Mouse (Mus musculus) heart, embryonic 12.5 days (tissue): ENCODE data around the gene Prss16. TPM values are rescaled to one million over a fixed set of nuclear protein-coding genes. Genes with fewer than 3 reads are reported as not detected.

ENCODE experiments used
- ATAC-seq: fragments of 200-750 bp; cut with Nextera tagmentation; 2 replicates; pipeline ENCODE4 v1.8.0; 2017; ENCODE audit warnings: moderate TSS enrichment, moderate library complexity; ENCODE audit not compliant: insufficient number of reproducible peaks, low FRiP score
- H3K27ac ChIP-seq: fragments of 300-500 bp; sonication (generic); 2 replicates; pipeline ENCODE4 v1.5.1; 2016; ENCODE audit warnings: mild to moderate bottlenecking, moderate library complexity; ENCODE audit not compliant: poor library complexity, severe bottlenecking
- H3K27me3 ChIP-seq: fragments of 300-500 bp; sonication (generic); replicated peaks from 2 replicates; pipeline ENCODE4 v1.6.1; 2016; ENCODE audit warnings: mild to moderate bottlenecking, moderate library complexity
- H3K36me3 ChIP-seq: fragments of 300-500 bp; sonication (generic); 2 replicates; pipeline ENCODE4 v1.6.1; 2016; ENCODE audit warnings: mild to moderate bottlenecking, moderate library complexity
- H3K4me1 ChIP-seq: fragments of 300-500 bp; sonication (generic); replicated peaks from 2 replicates; pipeline ENCODE4 v1.6.1; 2016; ENCODE audit warnings: mild to moderate bottlenecking
- H3K4me2 ChIP-seq: fragments of 300-500 bp; sonication (generic); 2 replicates; pipeline ENCODE4 v1.6.1; 2016; ENCODE audit warnings: mild to moderate bottlenecking, moderate library complexity
- H3K4me3 ChIP-seq: fragments of 300-500 bp; sonication (generic); 2 replicates; pipeline ENCODE4 v1.5.1; 2016; ENCODE audit warnings: mild to moderate bottlenecking
- H3K9ac ChIP-seq: fragments of 300-500 bp; sonication (generic); 2 replicates; pipeline ENCODE4 v1.6.1; 2016; ENCODE audit warnings: mild to moderate bottlenecking, moderate library complexity
- H3K9me3 ChIP-seq: fragments of 300-500 bp; sonication (generic); replicated peaks from 2 replicates; pipeline ENCODE4 v1.6.1; 2016; ENCODE audit warnings: mild to moderate bottlenecking, moderate library complexity
- WGBS: fragments of 180-500 bp; shearing (Covaris S2); methylation state at CpG from one replicate; pipeline ENCODE4 v1.1.7; 2016; 5-methylcytosine and 5-hydroxymethylcytosine counted together
- polyA plus RNA-seq: library from polyadenylated mRNA; unstranded; fragments of >200 nt; fragmentation: Nextera tagmentation; extraction: Ambion mirVana; gene quantifications from 2 replicates; pipeline ENCODE4 v1.2.1, GENCODE M21; 2016

The Prss16 gene
- polyA plus RNA-seq = 0.17 and 0.28 TPM in 2 replicates

GRCm38 (mm10) chr13:22009642-22010041 lies at the start of gene Prss16:
Gene Prss16 (minus strand): TSS chr13:22009742.
- ATAC-seq = no peak
- H3K36me3 ChIP-seq = no peaks in the 10 kb centered on the region
- 30% methylated on average over 6 of the region's 7 CpGs for WGBS
- no peaks in the 10 kb centered on the region for H3K9me3 ChIP-seq
- no peak within 1 kb of the TSS for H3K4me2 ChIP-seq
- H3K27me3 ChIP-seq = peaks cover 90% of the 10 kb centered on the region
- H3K4me3 ChIP-seq = no peak within 1 kb of the TSS
- no peak within 1 kb of the TSS for H3K9ac ChIP-seq
- H3K27ac ChIP-seq = no peak within 1 kb of the TSS
- peaks cover 16% of the 10 kb centered on the region; the same call in 1 of the 2 replicates for H3K4me1 ChIP-seq

DNA sequence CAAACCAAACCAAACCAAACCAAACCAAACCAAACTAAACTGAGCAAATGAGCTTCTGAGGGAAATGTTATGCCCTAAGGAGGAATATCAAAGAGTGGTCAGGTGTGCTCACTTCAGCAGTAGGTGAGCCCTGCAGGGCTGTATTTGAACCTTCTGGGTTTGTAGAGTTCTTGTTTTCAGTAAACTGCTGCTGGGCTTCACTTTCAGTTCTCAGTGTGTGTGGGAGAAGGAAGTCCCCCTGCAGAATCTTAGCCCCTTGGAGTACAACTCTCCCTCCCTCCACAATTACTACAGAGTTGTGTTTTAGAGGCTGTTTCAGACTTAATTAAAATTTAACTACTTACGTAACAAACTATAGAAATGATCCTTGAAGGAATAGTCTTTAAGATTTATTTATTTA lies 44.2 kb upstream of the Prss16 start:
- no peak overlapping the region for H3K9ac ChIP-seq
- WGBS = 89% methylated on average over 1 of the region's 1 CpGs
- no peaks in the 10 kb centered on the region for H3K9me3 ChIP-seq
- ATAC-seq = no peak
- H3K27me3 ChIP-seq = no peaks in the 10 kb centered on the region
- 0 out of 2 replicates have a peak, but pooled peaks cover 3% of the 10 kb centered on the region for H3K4me1 ChIP-seq
- H3K4me3 ChIP-seq = no peak overlapping the region
- H3K27ac ChIP-seq = no peak overlapping the region
- H3K4me2 ChIP-seq = no peak overlapping the region
- no peaks in the 10 kb centered on the region for H3K36me3 ChIP-seq

DNA sequence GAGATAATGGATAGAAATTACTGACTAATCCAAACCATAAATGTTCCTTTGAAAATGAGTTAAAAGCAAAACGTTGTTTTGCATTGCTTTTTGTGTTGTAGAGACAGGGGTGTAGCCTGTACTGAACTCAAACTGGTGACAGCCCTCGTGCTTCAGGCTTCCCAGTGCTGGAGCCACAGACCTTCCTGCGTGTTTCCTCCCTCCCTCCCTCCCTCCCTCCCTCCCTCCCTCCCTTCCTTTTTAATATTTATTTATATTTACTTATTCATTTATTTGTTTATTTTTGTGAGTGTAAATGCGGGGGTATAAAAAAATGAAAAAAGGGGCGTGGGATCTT lies 41.9 kb upstream of the Prss16 start:
- Histone ChIP-seq H3K36me3 (no peaks in the 10 kb centered on the region), H3K4me2 (peak overlapping the region; percentile 76), H3K9ac (peak overlapping the region; percentile 66), H3K9me3 (no peaks in the 10 kb centered on the region), H3K4me1 (0 out of 2 replicates have a peak, but pooled peaks cover 3% of the 10 kb centered on the region), H3K27me3 (no peaks in the 10 kb centered on the region), H3K27ac (no peak overlapping the region), H3K4me3 (peak overlapping the region; percentile 62)
- no peak for ATAC-seq
- 8% methylated on average over 5 of the region's 5 CpGs for WGBS

- no peaks in the 10 kb centered on the region for H3K27me3 ChIP-seq
- peak overlapping the region; percentile 80 for H3K27ac ChIP-seq
- peak; percentile 94 for ATAC-seq
- H3K4me1 ChIP-seq = 0 out of 2 replicates have a peak, but pooled peaks cover 3% of the 10 kb centered on the region
- peak overlapping the region; percentile 76 for H3K4me2 ChIP-seq
- H3K36me3 ChIP-seq = no peaks in the 10 kb centered on the region
- peak overlapping the region; percentile 62 for H3K4me3 ChIP-seq
- peak overlapping the region; percentile 66 for H3K9ac ChIP-seq
- H3K9me3 ChIP-seq = no peaks in the 10 kb centered on the region
- under 1% methylated on average over 52 of the region's 52 CpGs for WGBS
Measured at GRCm38 (mm10) chr13:22050591-22051522, 41.3 kb upstream of the Prss16 start.

DNA sequence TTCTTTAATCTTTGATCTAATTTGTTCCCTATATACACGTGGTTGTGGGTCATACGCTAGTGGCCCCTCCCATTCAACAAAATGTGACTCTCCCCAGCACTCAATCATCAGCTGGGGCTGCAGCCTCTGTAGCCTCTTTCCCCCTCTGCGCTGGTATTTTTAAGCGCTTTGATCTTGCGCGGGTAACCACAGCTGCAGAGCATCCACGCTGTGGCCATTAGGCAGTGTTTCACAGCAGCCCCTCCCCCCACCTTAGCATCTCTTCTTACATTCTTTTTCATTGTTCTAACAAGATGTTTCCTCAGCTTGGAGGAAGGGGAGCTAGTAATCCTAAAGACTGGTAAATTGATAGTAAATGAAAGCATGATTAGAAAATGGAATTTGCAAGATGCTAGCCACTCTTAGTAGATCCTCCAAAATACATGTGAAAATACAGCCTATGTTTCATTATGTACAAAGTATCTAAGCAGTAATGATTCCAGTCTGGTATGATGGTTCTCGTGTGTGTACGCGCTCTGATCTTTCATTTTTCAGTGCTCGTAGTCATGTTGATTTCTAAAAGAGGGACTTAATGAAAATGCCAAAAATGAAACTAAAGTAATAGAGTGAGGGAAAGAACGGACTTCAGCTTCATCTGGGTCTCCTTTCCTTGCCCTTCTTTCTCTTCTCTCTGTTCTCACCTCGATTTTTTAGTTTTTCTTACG lies 40.3 kb upstream of the Prss16 start:
- H3K36me3 ChIP-seq = no peaks in the 10 kb centered on the region
- peak overlapping the region; percentile 76 for H3K4me2 ChIP-seq
- H3K9me3 ChIP-seq = no peaks in the 10 kb centered on the region
- WGBS = 2% methylated on average over 14 of the region's 14 CpGs
- 0 out of 2 replicates have a peak, but pooled peaks cover 3% of the 10 kb centered on the region for H3K4me1 ChIP-seq
- H3K27me3 ChIP-seq = no peaks in the 10 kb centered on the region
- no peak overlapping the region for H3K27ac ChIP-seq
- 0 out of 2 replicates have a peak overlapping the region, but pooled peaks have one; percentile 39 for H3K9ac ChIP-seq
- ATAC-seq = no peak
- peak overlapping the region; percentile 62 for H3K4me3 ChIP-seq

DNA sequence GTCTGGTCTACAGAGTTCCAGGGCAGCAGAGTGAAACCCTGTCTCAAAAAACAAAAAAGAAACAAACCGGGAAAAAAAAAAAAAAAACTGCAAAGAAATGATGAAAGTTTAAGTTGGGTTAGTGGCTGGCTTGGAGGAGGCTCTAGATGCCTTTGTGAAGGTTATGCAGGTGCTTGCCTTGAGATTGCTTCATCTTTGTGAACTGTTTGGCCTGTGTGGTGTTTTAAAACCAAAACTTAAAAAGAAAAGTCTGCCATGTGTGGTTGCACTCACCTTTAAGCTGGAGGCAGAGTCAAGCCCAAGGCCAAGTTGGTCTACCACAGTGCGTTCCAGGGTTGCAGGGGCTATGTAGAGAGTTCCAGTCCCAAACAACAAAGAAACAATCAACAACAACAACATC lies 39.5 kb upstream of the Prss16 start:
- no peak overlapping the region for H3K4me3 ChIP-seq
- H3K9ac ChIP-seq = no peak overlapping the region
- H3K4me1 ChIP-seq = 0 out of 2 replicates have a peak, but pooled peaks cover 3% of the 10 kb centered on the region
- H3K27me3 ChIP-seq = no peaks in the 10 kb centered on the region
- H3K36me3 ChIP-seq = no peaks in the 10 kb centered on the region
- WGBS = 79% methylated on average over 2 of the region's 2 CpGs
- no peak overlapping the region for H3K27ac ChIP-seq
- H3K9me3 ChIP-seq = no peaks in the 10 kb centered on the region
- H3K4me2 ChIP-seq = no peak overlapping the region
- ATAC-seq = no peak

DNA sequence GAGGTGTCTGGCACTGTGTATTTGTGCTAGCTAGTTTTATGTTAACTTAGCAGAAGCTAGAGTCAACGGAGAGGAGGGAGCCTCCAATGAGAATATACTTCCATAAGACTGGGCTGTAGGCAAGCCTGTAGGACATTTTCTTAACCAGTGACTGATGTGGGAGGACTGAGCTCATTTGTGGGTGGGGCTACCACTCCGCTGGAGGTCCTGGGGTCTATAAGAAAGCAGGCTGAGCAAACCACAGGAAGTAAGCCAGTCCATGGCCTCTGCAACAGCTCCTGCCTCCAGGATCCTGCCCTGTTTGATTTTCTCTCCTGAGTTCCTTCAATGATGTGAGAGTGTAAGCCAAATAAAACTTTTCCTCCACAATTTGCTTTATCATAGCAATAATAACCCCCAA lies 35.8 kb upstream of the Prss16 start:
- Histone ChIP-seq H3K4me2 (no peak overlapping the region), H3K27ac (no peak overlapping the region), H3K9me3 (no peaks in the 10 kb centered on the region), H3K27me3 (no peaks in the 10 kb centered on the region), H3K36me3 (no peaks in the 10 kb centered on the region), H3K4me1 (peaks cover 13% of the 10 kb centered on the region; the same call in 1 of the 2 replicates), H3K4me3 (no peak overlapping the region), H3K9ac (no peak overlapping the region)
- WGBS = 62% methylated on average over 2 of the region's 2 CpGs
- no peak for ATAC-seq

DNA sequence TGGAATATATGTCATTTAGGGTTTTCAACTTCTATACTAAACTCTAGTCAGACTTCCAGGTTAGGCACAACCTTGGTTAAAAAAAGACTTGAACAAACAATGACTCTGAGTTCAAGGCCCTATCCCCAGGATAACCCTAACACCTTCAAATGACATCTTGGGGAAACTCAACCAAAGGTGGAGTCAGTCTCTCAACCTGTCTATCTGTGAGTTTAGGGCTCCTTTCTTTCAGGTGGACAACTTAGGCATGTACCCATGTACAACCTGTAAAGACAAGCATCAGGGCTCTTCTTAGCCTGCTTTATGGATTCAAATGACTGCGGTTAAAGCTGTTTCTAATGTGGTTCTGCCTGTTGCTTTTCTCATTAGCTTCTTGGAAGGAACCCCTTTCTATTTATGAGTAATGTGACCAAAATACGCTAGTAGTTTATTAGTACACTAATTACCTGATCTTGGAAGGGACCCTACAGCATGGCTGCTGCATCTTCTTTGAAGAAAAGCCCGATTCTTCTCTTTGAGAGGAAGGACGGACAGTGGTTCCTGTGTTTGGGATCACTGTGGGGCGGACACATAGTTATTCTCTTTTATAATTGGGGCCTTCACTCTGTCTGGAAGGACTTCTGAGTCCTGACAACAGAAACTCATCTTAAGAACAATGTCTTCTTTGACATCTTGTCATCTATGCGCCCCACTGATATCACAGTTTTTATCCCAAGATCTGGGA lies 35.1 kb upstream of the Prss16 start:
- WGBS = 89% methylated on average over 6 of the region's 6 CpGs
- Histone ChIP-seq H3K4me2 (peak overlapping the region; percentile 2; the same call in 1 of the 2 replicates), H3K4me1 (peaks cover 14% of the 10 kb centered on the region; the same call in 1 of the 2 replicates), H3K36me3 (no peaks in the 10 kb centered on the region), H3K27me3 (no peaks in the 10 kb centered on the region), H3K27ac (no peak overlapping the region), H3K4me3 (no peak overlapping the region), H3K9me3 (no peaks in the 10 kb centered on the region), H3K9ac (no peak overlapping the region)
- no peak for ATAC-seq

DNA sequence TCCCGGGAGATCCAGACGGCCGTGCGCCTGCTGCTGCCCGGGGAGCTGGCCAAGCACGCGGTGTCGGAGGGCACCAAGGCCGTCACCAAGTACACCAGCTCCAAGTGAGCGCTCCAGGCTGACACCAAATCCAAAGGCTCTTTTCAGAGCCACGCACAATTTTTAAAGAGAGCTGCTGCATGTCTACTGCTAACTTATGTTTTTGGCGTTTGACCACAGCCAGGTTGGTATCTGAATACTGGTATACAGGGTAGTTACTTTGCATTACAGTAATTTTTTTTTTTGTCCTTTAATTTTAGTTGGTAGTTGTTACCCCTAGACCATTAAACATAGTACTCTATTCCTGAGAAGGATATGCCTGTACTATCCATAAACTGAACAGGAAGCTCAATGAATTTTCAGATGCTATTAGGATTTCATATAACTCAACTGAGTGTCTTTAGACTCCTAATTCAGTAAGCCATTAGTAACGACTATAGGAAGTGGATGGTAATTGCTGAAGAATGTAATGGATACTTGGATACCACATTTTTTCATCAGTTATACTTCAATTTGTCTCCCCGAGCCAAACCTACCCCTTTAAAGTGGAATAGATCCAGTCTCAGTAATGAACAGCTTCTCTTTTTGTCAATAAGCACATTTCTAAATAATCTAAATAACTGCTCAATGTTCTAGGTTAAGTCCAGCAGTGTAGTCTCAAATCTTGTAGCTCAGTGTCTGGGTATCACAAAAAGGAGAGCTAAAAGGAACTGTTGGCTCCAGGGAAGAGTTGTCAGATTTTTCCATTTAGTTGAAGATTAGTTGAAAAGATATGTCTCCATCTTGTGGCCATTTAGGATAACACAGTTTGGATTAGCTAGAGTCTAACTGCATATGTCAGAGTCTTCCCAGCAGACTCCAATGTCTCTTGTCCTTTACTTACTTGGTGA lies 34.2 kb upstream of the Prss16 start:
- Histone ChIP-seq H3K36me3 (no peaks in the 10 kb centered on the region), H3K27ac (peak overlapping the region; percentile 79), H3K9ac (peak overlapping the region; percentile 65), H3K4me3 (peak overlapping the region; percentile 44), H3K4me1 (peaks cover 14% of the 10 kb centered on the region; the same call in 1 of the 2 replicates), H3K4me2 (peak overlapping the region; percentile 74), H3K9me3 (no peaks in the 10 kb centered on the region), H3K27me3 (no peaks in the 10 kb centered on the region)
- ATAC-seq = peak; percentile 7; the same call in 1 of the 2 replicates
- WGBS = 2% methylated on average over 12 of the region's 14 CpGs
